Mouse (Mus musculus) MEL (cell line): ENCODE measurements at regions not wholly inside any gene's neighbourhood (a gene's known extent, or its start where the extent isn't known, plus 50 kb on each side); places are given as distances from the start of the nearest gene placed in this dataset.

ENCODE experiments used
- CTCF ChIP-seq, 3 experiments: IDR thresholded peaks in 2 of 3; conservative IDR thresholded peaks in 1 of 3; 2 replicates each; pipeline ENCODE4 v1.5.1; 2011 to 2012; ENCODE audit warnings: low read length in 3 of 3, low read depth in 2 of 3, mild to moderate bottlenecking in 2 of 3, improper control_type of control experiment in 1 of 3, inconsistent platforms in 1 of 3, mixed read lengths in 1 of 3, moderate library complexity in 1 of 3; ENCODE audit not compliant: control insufficient read depth in 1 of 3, insufficient read depth in 1 of 3, poor library complexity in 1 of 3, severe bottlenecking in 1 of 3
- E2F4 ChIP-seq: IDR thresholded peaks from 2 replicates; pipeline ENCODE4 v1.6.1; 2011; ENCODE audit warnings: low read depth, low read length, improper control_type of control experiment, borderline replicate concordance
- GABPA ChIP-seq: IDR thresholded peaks from 2 replicates; pipeline ENCODE4 v1.6.1; 2012; ENCODE audit warnings: low read depth, mild to moderate bottlenecking, inconsistent platforms, low read length, improper control_type of control experiment, moderate library complexity
- MAFK ChIP-seq: IDR thresholded peaks from 2 replicates; pipeline ENCODE4 v1.6.1; 2011; ENCODE audit warnings: low read depth, mild to moderate bottlenecking, low read length, improper control_type of control experiment, borderline replicate concordance
- MAZ ChIP-seq: IDR thresholded peaks from 2 replicates; pipeline ENCODE4 v1.6.1; 2012; ENCODE audit warnings: low read depth, mild to moderate bottlenecking, inconsistent platforms, low read length, improper control_type of control experiment
- MEF2A ChIP-seq: IDR thresholded peaks from 2 replicates; pipeline ENCODE4 v1.6.1; 2014; ENCODE audit warnings: low read depth, mild to moderate bottlenecking, inconsistent platforms, low read length, improper control_type of control experiment; ENCODE audit not compliant: poor library complexity, insufficient replicate concordance, severe bottlenecking; ENCODE audit errors: extremely low read depth
- POLR2A ChIP-seq, 2 experiments: IDR thresholded peaks; 2 replicates each; pipeline ENCODE4 v1.6.1; 2011 to 2012; ENCODE audit warnings: low read length in 2 of 2, mild to moderate bottlenecking in 2 of 2, control low read depth in 1 of 2, improper control_type of control experiment in 1 of 2, low read depth in 1 of 2, moderate library complexity in 1 of 2; ENCODE audit not compliant: control insufficient read depth in 1 of 2, insufficient read depth in 1 of 2, poor library complexity in 1 of 2
- TAL1 ChIP-seq: IDR thresholded peaks from 2 replicates; pipeline ENCODE4 v1.6.1; 2012; ENCODE audit warnings: mild to moderate bottlenecking, inconsistent platforms, low read length, moderate library complexity, mixed read lengths
- TCF12 ChIP-seq: IDR thresholded peaks from 2 replicates; pipeline ENCODE4 v1.6.1; 2014; ENCODE audit warnings: low read depth, mild to moderate bottlenecking, inconsistent platforms, low read length, improper control_type of control experiment, moderate library complexity
- USF1 ChIP-seq: IDR thresholded peaks from 2 replicates; pipeline ENCODE4 v1.6.1; 2014; ENCODE audit warnings: low read depth, mild to moderate bottlenecking, inconsistent platforms, low read length, improper control_type of control experiment, moderate library complexity
- ZC3H11A ChIP-seq: IDR thresholded peaks from 2 replicates; pipeline ENCODE4 v1.6.1; 2012; ENCODE audit warnings: low read depth, mild to moderate bottlenecking, inconsistent platforms, low read length, improper control_type of control experiment

DNA sequence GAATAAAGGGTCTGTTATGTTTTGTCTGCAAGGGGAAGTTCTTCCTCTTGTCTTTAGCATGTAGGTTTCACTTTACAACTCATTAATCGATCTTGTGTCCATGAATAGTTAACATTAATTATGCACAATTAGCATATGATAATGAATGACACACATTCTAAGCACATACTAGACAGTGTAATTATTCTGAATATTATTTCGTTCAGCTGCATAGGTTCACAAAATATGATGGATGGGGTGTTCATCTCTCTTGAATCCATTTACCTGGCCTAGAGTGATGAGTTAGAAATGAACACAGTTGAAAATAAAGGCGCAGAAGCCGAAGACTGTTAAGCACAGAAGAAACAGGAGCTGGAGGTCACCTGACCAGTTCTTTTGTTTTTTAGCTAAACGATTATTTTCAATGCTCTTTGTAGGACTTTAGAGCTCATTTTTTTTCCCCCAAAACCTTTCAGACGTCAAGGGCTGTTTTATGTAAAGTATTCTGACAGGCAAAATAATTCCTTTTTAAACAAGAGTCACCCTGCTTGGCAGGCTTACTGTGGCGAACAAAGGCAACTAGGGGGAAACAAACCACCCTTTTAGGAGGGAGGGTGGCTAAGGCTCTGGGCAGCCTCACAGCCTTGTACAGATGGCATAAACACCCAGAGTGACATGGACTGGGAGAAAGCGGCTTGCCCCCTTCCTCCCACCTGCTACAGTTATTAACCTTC lies 241.6 kb upstream of the Atp5g3 start:
- TF ChIP-seq CTCF (IDR thresholded peaks at IDR 0.05 in 2 of 3, conservative IDR thresholded peaks at IDR 0.05 in 1 of 3; ENCODE audit: control insufficient read depth in 1 of 3, insufficient read depth in 1 of 3, low read depth in 2 of 3, low read length in 3 of 3, poor library complexity in 1 of 3, severe bottlenecking in 1 of 3) (no peak), POLR2A (IDR thresholded peaks at IDR 0.05; ENCODE audit: control insufficient read depth in 1 of 2, insufficient read depth in 1 of 2, low read depth in 1 of 2, low read length in 2 of 2, poor library complexity in 1 of 2) (no peak), TCF12 (no peak), MAZ (no peak), ZC3H11A (no peak), E2F4 (no peak), USF1 (no peak), MAFK (no peak), MEF2A (no peak), TAL1 (no peak), GABPA (no peak)
